Mouse (Mus musculus) brain, adult 10 weeks (tissue): ENCODE results near the gene Adh5. TPM values are rescaled to one million over a fixed set of nuclear protein-coding genes. Genes with fewer than 3 reads are reported as not detected.

Experiments used
- polyA plus RNA-seq: library from polyadenylated mRNA; stranded (reverse); fragments of 350-450 nt; fragmentation: Illumina TruSeq; extraction: RNeasy Lipid Tissue Mini Kit (QIAGEN cat#74804); gene quantifications from one replicate; pipeline ENCODE4 v1.2.3, GENCODE M21; 2015; ENCODE audit warnings: low read depth, low replicate concordance

The Adh5 gene
- 77.9 TPM for polyA plus RNA-seq

DNA sequence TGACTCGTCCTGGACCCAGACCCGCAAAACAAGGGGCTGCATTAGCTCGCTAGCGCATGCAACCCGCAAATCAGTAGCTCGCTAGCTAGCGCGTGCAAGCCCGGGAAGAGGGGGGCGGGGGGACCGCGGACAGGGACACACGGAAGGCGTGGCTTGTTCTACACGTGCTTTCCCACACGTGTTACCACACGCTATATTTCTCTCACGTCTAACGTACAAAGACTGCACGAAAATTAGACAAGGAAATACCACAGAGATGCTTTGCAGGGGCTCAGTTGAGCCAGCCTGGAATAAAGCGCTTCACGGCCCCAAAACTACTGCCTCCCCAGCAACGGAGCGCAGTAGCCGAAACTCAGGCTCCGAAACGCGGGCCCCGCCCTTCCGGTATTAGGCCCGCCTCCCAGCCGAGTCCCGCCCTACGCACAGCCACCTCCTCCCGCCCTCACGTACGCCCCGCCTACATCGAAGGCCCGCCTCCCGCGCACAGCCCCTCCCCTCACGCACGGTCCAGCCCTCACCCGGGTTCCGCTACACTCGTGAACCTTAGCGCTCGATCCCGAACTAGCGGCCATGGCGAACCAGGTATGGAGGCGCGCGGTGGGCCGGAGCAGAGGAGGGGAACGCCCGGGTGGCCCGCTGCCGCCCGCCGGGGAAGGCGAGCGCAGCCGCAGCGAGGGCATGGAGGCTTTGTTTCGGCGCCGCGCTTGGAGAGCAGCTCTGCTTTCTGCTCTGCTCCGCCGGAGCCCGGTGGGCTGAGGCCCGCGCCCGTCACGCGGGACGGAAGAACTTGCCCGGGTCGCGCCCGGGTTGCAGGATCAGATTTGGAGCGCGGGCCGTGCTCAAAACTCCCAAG lies at the start of gene Adh5:
Gene Adh5, plus strand, starts transcription at position 482 of the 853 bp plus-strand sequence.

DNA sequence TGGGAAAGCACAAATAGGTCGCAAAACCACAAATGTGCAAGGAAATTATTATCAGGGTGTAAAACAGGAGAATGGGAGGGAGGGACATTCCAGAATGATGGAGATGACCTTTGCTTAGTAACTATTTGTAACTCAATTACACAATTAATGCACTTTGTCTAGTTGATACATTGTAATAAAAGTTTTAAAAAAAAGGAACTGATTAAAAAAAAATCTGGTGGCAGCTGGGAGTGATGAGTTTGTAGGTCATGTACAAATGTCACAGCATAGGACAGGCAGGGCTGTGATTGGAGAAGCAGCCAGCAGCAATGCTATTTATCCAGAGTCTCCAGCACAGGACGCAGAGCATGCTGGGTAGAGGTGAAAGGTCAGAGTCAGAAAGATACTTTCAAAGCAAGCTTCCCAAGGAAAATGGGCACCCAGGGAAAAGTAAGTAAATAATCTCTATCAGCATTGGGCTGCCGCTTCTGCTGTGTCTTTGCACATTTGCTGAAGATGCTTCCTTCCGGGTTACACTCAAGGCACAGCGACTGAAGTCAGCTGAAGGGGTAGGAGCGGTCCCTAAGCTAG lies 27.7 kb upstream of the Adh5 start, which contains the start of gene Adh4:
Gene Adh4, plus strand, starts transcription at position 346 of the 570 bp plus-strand sequence.

DNA sequence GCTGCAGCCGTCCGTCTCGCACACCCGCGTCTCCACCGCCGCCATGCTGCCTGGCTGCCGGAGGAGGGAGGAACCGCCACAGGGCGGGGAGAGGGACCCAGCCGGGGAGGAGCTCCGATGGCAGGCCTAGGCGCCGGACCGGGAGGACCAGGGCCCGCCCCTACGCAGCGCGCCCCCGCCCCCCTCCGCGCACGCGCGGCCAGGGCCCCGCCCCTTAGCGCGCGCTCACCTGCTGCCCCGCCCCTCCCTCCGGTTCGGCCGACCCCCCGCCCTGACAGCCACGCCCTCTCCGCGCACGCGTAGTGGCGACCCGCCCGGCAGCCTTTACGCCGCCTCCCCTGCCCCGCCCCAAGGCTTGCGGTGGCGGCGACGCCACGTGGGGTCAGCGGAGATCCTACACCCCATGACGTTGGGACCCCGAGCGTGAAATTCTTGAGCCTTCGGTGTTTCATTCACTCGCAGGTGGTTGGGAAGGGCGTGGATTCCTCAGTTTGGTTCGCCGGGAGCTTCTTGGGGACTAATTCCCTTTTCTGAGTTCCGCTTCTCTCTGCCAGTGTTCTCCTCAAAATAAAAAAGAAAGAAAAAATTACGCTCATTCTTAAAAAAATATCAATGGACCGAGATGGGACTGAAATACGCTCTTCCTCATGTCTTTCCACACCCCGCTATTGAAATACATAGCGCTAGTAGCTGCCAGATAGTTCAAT lies 46.6 kb downstream of the Adh5 start, which contains the start of gene Metap1:
Gene Metap1, minus strand, starts transcription at position 189 of the 707 bp plus-strand sequence.

Other genes with a start within 250 kb of the Adh5 start
- not detected for gene 4930579F01Rik, start 249.3 kb upstream of the Adh5 start, polyA plus RNA-seq
- gene Adh7, start 225.3 kb upstream of the Adh5 start, polyA plus RNA-seq: not detected
- gene Adh1, start 182.1 kb upstream of the Adh5 start, polyA plus RNA-seq: 0.58 TPM
- not detected for gene Adh6a, start 129.8 kb upstream of the Adh5 start, polyA plus RNA-seq
- not detected for gene Adh6b, start 101.3 kb upstream of the Adh5 start, polyA plus RNA-seq
- gene Adh4, start 27.6 kb upstream of the Adh5 start, polyA plus RNA-seq: not detected
- gene Metap1, start 46.4 kb downstream of the Adh5 start, polyA plus RNA-seq: 38.3 TPM
- gene Eif4e, start 83.1 kb downstream of the Adh5 start, polyA plus RNA-seq: 247 TPM